Mouse (Mus musculus) adipocyte (in vitro differentiated cells): Measurements from ENCODE around the gene Pxk.

Source experiments
- DNase-seq: peaks from one replicate; pipeline ENCODE4 v3.0.0-alpha.2; 2016; ENCODE audit warnings: low spot score

The Pxk gene

DNA sequence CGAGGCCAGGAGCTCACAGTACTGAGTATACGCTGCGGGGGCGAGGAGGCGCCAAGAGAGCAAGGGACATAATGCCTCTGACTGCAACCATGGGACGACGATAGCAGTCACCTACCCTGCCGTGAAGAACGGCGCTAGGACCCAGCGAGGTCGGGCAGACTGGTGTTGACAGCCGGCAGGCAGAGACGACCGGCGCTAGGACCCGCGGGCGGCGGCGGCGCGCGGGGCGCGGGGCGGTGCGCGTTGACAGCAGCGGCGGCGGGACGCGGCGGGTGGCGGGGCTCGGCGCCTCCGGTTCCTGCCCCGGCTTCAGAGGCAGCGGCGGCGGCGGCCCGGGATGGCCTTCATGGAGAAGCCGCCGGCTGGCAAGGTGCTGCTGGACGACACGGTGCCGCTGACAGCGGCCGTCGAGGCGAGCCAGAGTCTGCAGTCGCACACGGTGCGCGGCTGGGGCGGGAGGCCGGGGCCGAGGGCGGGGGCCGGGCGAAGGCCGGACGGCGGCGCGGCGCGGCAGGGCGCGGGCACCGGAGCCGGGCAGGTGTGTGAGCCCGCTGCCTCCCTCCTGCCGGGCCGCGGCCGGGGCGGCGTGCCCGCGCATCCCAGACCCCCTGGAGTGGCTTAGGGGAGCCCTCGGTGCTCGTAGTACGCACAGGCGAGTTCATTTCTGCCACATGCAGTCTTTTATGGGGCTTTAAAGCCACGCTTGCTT is at the start of gene Pxk:
Pxk (plus strand) TSS at position 234 of the 709 bp plus-strand sequence.
- DNase-seq: peak; percentile 52

DNA sequence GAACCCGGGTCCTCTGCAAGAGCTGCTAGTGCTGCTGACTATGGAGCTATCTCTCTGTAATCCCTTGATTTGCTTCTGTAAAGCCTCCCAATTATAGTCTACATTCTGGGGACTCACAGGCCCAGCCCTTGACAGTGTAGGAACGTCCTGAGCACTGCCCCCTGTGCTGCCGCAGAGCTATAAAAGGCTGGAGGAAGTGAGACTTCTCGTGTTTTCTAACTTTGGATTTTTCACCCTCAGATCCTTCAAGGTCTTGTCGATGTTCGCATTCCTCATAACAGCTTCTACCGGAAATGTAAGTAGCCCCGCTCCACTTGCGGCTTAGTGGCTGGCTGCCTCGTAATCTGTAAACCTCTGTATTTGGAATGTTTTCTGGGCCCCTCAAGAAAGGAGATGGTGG is 48.7 kb upstream of the Pxk start:
- no peak for DNase-seq

DNA sequence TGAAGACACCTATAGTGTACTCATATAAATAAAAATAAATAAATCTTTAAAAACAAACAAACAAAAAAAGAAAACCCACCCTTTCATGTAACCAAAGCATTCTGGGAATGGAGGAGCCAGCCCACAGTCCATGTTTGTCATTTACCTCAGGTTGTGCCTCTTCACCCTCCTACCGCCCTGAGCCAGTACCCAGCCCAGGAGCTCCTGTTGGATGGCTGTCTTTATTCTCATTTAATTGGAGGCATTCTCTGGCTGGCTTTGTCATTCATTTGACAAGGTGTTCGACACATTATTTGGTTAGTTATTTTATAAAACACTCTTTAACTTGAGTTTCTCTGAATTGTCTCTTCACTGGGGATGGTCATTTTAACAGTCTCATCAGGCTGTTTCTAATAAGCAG is 46.1 kb upstream of the Pxk start:
- no peak for DNase-seq

DNA sequence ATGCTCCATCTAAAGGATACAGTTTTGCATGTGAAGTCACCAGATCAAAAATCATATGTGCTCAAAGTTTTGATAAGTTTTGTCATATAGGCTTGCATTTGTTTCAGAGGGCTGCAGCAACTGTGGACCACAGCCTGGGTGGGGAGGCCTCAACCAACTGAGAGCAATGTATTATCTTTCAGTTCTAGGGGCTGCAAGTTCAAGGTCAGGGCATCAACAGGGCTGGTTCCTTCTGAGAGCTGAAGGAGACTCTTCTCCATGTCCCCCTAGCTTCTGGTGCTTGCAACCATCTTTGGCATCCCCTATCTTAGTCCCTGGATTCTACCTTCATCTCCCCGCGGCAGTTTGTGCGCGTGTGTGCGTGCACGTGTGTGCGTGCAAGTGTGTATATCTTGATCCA is 45.4 kb upstream of the Pxk start:
- no peak for DNase-seq

DNA sequence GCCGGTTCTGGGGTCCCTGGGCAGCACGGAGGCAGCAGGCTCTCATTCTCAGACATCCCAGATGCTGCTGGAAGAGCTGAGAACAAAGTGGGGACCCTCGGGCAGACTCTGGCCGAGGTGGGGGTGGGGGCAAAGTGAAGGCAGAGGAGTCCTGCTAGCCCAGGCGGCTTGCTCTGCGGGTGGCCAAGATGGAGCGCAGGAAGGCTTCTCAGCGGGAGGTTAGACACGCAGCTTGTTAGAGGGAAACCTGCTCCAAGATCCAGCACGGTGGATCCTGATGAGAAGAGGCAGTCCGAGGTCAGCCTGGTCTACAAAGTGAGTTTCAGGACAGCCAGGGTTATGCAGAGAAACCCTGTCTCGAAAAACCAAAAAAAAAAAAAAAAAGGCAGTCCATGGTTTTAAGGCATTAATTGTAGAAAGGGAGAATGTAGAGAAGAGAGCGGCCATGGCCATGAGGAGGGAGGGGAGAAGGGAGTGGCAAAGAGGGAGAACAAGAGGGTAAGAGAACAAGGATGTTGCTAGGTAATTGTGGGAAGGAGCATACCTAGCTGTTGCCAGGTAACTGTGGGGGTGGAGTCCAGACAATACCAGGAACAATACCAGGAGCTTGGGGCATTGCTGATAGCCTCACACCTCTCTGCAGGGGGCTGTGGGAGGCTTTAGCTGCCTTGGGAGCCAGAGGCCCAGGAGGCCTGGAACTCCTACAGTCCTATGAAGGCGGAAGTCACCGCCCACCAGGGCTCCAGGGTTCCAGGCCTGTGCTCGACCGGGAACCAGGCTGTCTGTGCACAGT is 43.5 kb upstream of the Pxk start:
- no peak for DNase-seq

DNA sequence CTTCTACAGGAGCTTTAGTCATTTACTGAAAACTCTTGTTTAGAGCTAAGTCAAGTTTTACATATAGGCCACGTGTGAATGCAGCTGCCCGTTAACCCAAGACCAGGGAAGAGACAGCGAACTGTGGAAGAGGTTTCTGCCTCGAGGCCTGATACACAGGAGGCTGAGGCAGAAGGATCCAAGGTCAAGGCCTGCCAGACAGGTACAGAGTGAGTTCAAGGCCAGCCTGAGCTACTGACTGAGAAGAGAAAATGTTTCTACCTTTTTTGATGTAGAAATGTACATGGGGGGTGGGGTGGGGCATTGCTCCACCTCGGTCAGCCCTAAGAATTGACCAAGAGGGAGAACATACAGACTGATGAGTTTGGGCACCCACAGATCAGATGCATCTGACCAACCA is 41.9 kb upstream of the Pxk start:
- DNase-seq: no peak

DNA sequence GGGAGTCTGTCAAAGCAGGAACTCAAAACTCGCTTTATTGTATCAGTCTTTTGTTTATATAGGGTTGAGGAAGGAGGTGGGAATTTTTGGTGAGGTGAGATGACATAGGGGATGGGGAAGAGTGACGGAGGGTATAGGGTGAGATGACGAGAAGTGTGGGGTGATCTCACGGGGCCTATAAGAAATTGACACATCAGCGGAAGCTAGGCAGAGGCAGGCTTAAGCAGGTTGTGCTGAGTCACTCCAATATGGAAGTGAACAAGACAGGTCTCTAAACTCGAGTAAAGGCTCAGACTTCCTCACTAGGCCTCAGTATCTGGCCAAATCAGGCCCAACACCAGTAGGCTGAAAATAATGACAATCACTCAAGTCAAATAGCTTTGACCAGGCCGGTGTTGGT is 38.1 kb upstream of the Pxk start:
- DNase-seq: no peak

DNA sequence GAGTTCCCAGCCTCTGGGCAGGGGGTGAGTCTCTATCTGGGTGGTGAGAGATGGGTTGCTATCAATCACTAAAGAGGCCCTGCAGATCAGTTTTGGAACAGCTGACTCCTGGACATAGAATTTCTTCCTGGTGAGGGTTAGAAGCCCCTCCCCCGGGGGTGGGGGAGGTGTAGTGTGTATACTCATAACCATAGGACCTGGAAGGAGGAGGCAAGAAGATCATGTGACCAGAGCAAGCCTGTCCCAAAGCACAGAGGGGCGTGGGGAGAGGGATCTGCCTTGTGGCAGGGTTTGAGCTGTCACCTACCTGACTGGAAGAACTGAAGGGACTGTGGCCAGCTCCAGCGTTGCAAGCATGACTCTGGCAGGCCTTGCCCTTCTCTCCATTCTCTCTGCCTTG is 35.9 kb upstream of the Pxk start:
- no peak for DNase-seq

DNA sequence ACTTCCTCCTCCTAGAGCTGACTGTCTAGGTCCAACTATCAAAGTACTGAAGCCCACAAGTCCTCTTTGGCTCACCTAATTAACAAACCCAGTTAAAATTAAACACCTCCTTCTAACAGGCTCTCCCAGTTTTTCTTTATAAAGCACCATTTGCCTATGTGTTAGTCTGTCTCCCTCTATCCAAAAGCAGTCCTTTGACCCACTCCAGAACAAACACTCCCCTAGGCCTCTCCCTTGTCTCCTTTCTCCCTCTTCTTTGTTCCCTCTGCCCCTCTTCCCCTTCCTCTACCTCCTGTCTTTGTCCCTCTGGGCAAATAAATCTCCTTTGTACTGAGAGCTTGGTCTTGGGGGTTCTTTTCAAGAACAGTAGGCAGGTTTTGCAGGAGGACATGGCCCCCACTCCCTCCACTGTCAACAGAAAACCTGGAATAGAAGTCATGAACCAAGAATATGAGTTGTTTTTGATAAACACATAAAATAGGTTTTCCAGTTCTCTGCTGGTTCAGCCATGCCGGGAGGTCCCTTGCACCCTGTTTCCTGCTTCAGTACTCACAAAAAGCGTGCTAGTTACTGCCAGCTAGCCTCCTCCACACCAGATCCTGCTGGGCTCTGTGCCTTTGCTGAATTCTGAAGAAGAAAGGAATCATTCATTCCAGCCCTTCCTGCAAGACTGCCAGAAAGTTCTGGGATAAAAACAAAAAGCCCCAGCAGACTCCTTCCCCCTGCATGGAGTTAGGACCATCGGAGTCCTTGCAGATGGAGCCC is 35.3 kb upstream of the Pxk start:
- DNase-seq: no peak

DNA sequence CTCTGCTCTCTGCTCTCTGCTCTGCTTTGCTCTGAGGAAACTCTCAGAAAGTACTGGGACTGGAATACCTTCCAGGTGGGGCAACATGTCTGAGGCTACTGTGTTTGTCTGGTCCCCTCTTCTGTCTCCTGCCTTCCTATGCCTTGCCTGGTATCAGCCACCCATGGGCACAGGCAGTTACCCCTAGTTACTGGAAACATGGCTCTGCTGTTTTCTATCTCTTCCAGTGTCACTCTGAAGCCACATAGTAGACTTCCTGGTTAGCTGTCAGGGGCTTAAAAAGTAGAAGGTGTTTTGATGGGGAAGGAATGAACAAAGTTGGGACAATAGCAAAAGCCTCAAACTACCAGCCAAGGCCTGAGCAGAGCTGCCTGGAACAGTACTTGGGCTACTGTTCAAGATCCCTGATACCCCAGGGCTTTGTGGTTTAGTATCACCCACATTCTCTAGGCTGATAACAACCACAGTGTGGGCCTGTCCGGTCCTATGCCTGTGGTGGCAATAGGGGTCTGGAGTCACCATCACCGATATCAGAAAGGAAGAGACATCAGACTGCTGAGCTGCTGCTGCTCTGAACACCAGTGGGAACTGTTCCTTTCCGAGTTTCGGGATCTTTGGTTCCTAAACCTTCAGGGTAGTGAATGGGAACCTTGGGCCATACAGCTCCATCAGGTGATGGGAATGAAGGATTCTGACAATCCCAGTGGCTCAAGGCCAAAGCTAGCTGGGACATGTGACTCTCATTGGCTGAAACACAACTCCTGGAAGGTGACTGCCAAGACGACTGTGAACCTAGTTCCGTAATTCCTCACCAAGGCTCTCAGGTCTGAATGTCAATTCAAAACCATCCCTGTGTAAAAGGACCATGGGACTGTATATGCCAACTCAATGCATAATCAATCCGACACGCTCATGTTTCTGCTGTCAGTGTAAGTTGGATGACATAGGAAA is 33.9 kb upstream of the Pxk start:
- no peak for DNase-seq

DNA sequence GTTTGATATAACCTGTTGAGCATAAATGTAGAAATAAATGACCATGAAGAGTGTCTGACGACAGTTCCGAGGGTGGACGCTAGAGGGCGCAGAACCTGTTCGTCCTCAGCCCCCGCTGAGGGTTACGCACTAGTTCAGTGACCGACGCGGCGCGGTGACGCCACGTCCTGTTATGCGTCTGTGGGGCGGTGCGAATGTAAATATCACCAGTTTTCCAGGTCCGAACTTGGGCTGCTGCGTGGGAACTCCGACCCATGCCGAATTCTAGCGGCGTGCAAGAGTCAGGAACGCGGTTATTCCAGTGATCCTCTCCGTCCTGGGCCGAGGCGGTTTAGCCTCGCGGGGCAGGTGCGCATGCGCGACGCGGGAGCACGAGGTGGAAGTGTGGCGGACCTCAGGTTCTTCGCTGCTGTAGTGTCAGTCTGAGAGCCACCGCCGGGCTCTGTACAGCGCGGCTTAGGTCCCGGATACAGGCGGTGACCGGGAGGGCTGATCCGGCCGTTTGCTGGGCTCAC is 17.8 kb upstream of the Pxk start, which contains the start of gene Rpp14:
Rpp14 (plus strand) TSS at position 203 of the 515 bp plus-strand sequence.
- peak; percentile 90 for DNase-seq

DNA sequence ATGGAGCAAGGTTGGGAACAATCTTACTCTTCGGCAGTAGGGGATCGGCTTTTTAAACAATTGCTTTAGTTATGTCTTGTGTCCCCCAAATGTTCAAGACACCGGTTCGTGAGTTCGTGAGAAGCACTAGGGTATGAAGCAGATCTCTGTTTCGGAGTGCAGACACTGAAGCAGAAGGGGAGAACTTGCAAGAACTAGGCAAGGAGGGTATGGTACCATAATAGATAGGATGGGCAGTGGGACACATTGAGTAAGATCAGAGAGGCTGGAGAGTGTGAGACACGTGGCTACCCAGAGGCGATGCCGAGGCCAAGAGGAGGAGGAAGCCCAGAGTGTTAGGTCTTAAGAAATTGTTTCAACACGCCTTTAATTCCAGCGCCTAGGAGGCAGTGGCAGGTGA is 17.3 kb upstream of the Pxk start:
- peak; percentile 36 for DNase-seq

DNA sequence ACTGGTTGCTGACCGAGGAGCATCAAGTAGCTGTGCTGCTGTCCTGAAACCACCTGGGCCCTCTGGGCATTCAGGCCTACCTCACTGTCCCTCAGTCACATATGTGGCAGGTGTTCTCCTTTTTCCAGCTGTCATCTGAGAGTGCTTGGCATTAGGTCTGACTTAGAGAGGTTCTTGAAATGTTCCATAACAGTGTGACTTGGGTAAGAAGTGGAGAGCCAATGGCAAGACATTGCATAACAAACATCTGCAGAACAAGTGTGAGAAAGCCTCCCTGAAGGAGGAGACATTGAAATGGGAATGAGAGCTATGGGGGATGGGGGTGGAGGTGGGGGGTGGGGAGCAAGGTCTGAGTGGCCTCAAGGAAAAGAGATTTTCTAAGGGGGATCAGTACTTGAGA is 15.1 kb upstream of the Pxk start:
- peak; percentile 33 for DNase-seq

DNA sequence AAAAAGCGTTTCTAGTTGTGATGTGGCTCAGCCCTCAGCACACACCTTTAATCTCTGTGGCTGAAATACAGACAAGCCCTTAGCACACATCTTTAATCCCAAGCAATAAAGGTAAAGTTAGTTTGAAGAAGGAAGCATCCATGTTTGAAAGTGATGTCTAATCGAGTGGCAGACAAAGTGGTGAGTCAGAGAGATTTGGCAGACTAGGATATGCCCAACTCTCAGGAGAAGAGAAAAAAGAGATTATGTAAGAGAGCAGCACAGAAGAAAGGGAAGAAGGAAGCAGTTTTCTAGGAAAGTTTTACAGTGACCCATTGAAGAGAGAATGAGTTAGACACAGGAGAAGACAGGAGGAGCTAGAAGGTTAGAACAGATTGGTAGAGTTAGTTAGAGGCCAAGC is 9.0 kb upstream of the Pxk start:
- peak; percentile 36 for DNase-seq

DNA sequence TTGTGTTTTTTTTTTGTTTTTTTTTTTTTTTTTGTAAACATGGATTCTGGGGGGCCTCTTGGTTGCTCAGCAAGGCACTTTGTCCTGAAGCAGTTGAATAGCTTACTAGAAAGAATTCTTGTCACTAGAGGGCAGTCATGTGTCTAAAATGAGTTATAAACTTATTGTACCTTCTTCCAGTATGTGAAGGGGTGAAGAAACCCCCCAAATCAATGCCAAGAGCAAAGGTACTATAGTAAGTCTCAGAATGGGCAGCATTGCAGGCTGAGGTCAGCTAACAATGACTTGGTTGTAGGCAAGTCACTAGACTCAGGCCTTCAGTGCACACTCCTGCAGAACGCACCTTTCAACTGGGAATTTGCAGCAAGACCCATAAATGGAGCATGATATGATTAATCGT is 5.4 kb upstream of the Pxk start:
- peak; percentile 48 for DNase-seq

DNA sequence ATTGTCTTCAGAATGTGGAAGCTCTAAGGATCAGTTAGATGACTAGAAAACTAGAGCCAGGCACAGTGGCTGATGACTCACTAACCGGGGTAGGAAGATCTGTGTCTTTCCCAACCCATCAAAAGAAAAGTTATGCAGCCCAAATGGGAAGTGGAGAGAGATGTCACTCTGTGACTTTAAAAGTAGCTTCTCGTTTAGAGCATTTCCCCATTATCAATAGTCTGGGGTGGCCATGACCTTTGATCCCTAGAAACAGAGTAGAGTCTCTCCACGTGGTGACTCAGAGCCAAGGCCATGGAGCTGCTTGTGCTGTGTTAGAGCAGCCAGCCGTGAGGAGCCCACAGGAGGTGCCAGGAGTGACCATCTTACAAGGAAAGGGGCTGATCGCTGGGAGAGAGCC is 4.6 kb upstream of the Pxk start:
- DNase-seq: no peak

DNA sequence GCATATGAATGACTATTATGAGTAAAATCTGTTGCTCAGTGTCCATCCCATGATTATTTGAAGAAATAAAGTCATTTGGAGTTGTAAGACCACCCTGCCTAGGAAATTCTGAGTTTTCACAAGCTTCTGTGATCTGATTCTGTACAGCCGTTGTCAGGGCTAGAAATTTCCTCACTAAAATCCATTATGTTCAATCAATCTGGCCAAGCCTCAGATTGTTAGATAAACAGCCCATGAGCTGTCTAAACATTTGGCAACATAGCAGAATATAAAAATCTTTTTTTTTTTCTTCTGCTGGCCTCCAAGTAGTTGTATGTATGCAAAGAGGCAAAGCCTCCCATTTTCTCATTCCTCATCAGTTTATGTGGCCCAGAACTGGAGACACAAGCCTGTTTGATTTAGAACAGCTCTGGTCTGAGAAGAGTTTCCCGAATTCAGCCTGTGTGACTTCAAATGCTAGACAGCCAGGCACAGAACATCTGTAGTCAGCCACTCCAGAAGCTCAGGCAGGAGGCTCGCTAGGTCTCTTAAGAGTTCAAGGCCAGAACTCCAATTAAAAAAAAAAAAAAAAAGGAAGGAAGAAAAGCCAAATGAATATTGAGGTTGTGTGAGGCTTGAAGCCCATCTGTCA is 3.0 kb upstream of the Pxk start:
- DNase-seq: peak; percentile 13

DNA sequence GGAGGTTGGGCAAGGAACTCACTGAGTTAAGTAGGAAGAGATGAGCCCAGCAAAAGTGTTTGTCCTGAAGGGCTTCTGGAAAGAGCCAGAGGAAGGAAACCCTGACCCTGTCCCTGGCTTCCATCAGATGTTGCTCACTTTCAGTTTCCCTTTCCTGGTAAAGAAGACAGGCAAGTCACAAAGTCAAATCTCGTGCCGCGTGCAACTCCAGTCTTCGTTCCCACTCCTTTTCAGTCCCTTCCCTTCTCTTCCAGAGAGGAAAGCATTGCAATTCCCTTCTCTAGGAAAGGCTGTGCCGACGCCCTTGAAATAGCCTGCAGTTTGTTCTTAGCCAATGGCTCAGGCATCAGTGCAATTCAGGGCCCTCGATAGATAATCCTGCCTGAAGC is 2.5 kb upstream of the Pxk start:
- peak; percentile 35 for DNase-seq

DNA sequence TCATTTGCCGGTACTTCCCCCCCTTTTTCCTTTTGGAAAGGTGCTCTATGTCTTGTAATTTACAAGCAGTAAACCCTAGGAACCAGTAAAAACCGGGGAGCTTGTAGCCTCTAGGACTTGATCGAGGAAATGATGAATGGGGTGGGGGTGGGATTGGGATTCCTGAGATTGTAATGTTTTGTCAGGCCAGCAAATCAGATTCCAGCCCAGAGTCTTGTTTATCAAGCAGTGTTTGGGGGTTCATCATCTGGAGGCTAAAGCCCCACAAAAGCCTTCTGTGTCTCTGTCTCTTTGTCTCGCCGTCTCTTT is 630 bp downstream of the Pxk start:
- DNase-seq: peak; percentile 25

DNA sequence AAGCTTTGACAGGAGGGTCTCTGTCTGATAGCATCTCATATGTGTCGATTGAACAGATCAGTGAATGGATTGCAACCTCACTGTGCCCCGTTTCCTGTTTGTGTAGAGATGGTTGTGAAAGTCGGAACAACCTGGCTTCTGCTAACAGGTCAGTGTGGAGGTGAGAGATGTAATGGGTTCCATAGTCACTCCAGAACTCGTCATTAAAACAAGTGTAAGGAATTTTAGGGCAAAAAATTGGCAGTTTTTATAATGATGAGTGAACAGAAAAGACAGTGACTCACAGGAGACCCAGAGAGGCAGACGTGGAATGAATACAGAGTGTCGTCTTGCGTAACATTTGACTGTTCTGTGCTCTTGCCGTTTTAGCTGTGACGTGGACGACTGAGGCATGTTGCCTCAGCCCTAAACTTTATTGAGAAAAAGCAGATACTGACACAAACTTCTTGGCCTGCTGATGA is 1.6 kb downstream of the Pxk start:
- DNase-seq: peak; percentile 64

DNA sequence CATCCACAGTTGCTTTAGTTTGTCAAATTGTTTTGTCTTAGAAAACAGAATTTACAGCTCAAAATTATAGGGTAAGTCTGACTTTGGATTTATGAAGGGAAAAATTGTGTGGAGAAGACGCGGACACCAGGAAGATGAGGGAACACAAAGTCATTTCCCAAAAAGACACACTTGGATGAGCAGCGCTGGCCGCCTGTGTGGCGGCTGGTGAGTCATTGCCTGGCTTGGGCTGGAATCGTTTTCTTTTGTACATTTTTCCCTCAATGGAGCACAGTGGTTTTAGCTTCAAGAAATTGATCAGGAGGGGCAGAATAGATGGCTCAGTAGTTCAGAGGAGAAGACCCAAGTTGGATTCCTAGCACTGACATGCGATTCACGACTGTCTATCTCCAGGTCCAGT is 3.9 kb downstream of the Pxk start:
- no peak for DNase-seq
